Mouse (Mus musculus) gastrocnemius, adult 2 months (tissue): ENCODE data around the gene Bcl3. TPM values are rescaled to one million over a fixed set of nuclear protein-coding genes. Genes with fewer than 3 reads are reported as not detected.
A peak's percentile ranks its signal among the peaks of the same experiment; 100 is the strongest.
"Not testable (repeated sequence)": the region's sequence is repeated elsewhere in the genome, so short reads cannot be mapped to it uniquely, and the experiment has no call there.

Experiments used
- DNase-seq: peaks from one replicate; pipeline ENCODE4 v3.0.0; 2022
- H3K27ac ChIP-seq: fragments of 200-600 bp; 2 replicates; pipeline ENCODE4 v1.8.1; 2022; ENCODE audit warnings: mild to moderate bottlenecking
- H3K4me3 ChIP-seq: fragments of 200-600 bp; 2 replicates; pipeline ENCODE4 v1.8.1; 2022; ENCODE audit warnings: mild to moderate bottlenecking, moderate library complexity
- CTCF ChIP-seq: fragments of 200-600 bp; IDR thresholded peaks from 2 replicates; pipeline ENCODE4 v1.8.1; 2022; ENCODE audit warnings: antibody characterized with exemption, mild to moderate bottlenecking, moderate library complexity
- intact Hi-C: fragments of 180-260 bp; cut with DNase I; formaldehyde crosslinking; loops from one replicate; pipeline ENCODE4 v1.15.1; 2025
- total RNA-seq, 2 experiments: library from RNA; stranded (reverse); gene quantifications; 2 replicates each; pipeline ENCODE4 v1.2.3; 2021

Bcl3 gene
- total RNA-seq, 2 experiments from 2014 or later = 1.3 to 1.5 TPM

GRCm38 (mm10) chr7:19792701-19793630 lies 29.6 kb downstream of the Bcl3 start:
- no peak for DNase-seq
- TF ChIP-seq CTCF = no peak
- Histone ChIP-seq H3K4me3 (no peak overlapping the region), H3K27ac (no peak overlapping the region)
- intact Hi-C loops = no loop called here

GRCm38 (mm10) chr7:19791504-19791903 lies 31.1 kb downstream of the Bcl3 start:
- H3K27ac ChIP-seq, intact Hi-C loops, H3K4me3 ChIP-seq, DNase-seq: not testable (repeated sequence)

GRCm38 (mm10) chr7:19789904-19790347 lies 32.6 kb downstream of the Bcl3 start:
- H3K4me3 ChIP-seq = peak overlapping the region; percentile 64
- peak; percentile 94 for DNase-seq
- intact Hi-C loops = loop anchor here (1.0 kb wide), 1 partner anchor 40 kb away; the partner anchor contains the start of gene Nectin2
- peak overlapping the region; percentile 80 for H3K27ac ChIP-seq
- no peak; the same call in 1 of the 2 replicates for TF ChIP-seq CTCF

GRCm38 (mm10) chr7:19785874-19786458 lies 36.6 kb downstream of the Bcl3 start:
- intact Hi-C loops = no loop called here

GRCm38 (mm10) chr7:19784764-19785535 lies 37.6 kb downstream of the Bcl3 start:
- intact Hi-C loops = no loop called here

More at GRCm38 (mm10) chr7:19785874-19786458, 36.6 kb downstream of the Bcl3 start:
- TF ChIP-seq CTCF = no peak
- Histone ChIP-seq H3K27ac (no peak overlapping the region), H3K4me3 (no peak overlapping the region)
- DNase-seq = no peak

GRCm38 (mm10) chr7:19783630-19784029 lies 38.9 kb downstream of the Bcl3 start:
- 0 out of 2 replicates have a peak, but pooled peaks have one; percentile 2 for TF ChIP-seq CTCF
- Histone ChIP-seq H3K27ac (peak overlapping the region; percentile 87), H3K4me3 (peak overlapping the region; percentile 29)
- DNase-seq = peak; percentile 91
- intact Hi-C loops = loop anchor here (2.0 kb wide), 1 partner anchor 31 kb away; no protein-coding TSS in a partner anchor

More at GRCm38 (mm10) chr7:19784764-19785535, 37.6 kb downstream of the Bcl3 start:
- DNase-seq = no peak
- TF ChIP-seq CTCF = peak; percentile 59
- H3K4me3 ChIP-seq = no peak overlapping the region
- peak overlapping the region; percentile 87; the same call in 1 of the 2 replicates for H3K27ac ChIP-seq

GRCm38 (mm10) chr7:19782645-19783044 lies 39.9 kb downstream of the Bcl3 start:
- peak; percentile 65 for TF ChIP-seq CTCF
- Histone ChIP-seq H3K4me3 (no peak overlapping the region), H3K27ac (peak overlapping the region; percentile 87; the same call in 1 of the 2 replicates)
- intact Hi-C loops = loop anchor here (2.0 kb wide), 1 partner anchor 30 kb away; no protein-coding TSS in a partner anchor
- DNase-seq = peak; percentile 48

- intact Hi-C loops = loop anchor here (2.0 kb wide), 1 partner anchor 29 kb away; no protein-coding TSS in a partner anchor
These were observed 40.8 kb downstream of the Bcl3 start for GRCm38 (mm10) chr7:19781741-19782140.

GRCm38 (mm10) chr7:19779903-19780302 lies 42.7 kb downstream of the Bcl3 start:
- peak; percentile 41; the same call in 1 of the 2 replicates for TF ChIP-seq CTCF
- intact Hi-C loops = no loop called here
- DNase-seq = no peak
- Histone ChIP-seq H3K4me3 (no peak overlapping the region), H3K27ac (no peak overlapping the region)

More at GRCm38 (mm10) chr7:19781741-19782140, 40.8 kb downstream of the Bcl3 start:
- DNase-seq = no peak
- Histone ChIP-seq H3K27ac (no peak overlapping the region), H3K4me3 (no peak overlapping the region)
- TF ChIP-seq CTCF = no peak

- DNase-seq = no peak
- Histone ChIP-seq H3K4me3 (no peak overlapping the region), H3K27ac (no peak overlapping the region)
- no peak for TF ChIP-seq CTCF
- intact Hi-C loops = no loop called here
These were observed 43.9 kb downstream of the Bcl3 start for GRCm38 (mm10) chr7:19778645-19779044.

GRCm38 (mm10) chr7:19777049-19777723 lies 45.4 kb downstream of the Bcl3 start:
- H3K27ac ChIP-seq = peak overlapping the region; percentile 77
- peak; percentile 90 for DNase-seq
- intact Hi-C loops = no loop called here
- no peak for TF ChIP-seq CTCF
- H3K4me3 ChIP-seq = no peak overlapping the region
